Mouse (Mus musculus) macrophage (primary cell): ENCODE measurements around the gene Dcaf7. TPM values are rescaled to one million over a fixed set of nuclear protein-coding genes. Genes with fewer than 3 reads are reported as not detected.
"Not testable (repeated sequence)": the region's sequence is repeated elsewhere in the genome, so short reads cannot be mapped to it uniquely, and the experiment has no call there.

ENCODE experiments used
- H3K27ac ChIP-seq: fragments of 350-480 bp; formaldehyde crosslinking; 2 replicates; pipeline ENCODE4 v1.9.0; 2021
- H3K36me3 ChIP-seq: fragments of 350-480 bp; formaldehyde crosslinking; 2 replicates; pipeline ENCODE4 v1.9.0; 2021; ENCODE audit errors: inconsistent target
- H3K4me3 ChIP-seq: fragments of 350-480 bp; formaldehyde crosslinking; 2 replicates; pipeline ENCODE4 v1.9.0; 2021; ENCODE audit errors: inconsistent target
- H3K79me2 ChIP-seq: fragments of 350-480 bp; formaldehyde crosslinking; 2 replicates; pipeline ENCODE4 v1.9.0; 2021; ENCODE audit errors: inconsistent target
- WGBS: methylation state at CpG from one replicate; pipeline ENCODE4 v1.1.7; 2026; ENCODE audit warnings: inconsistent platforms; ENCODE audit not compliant: missing documents; 5-methylcytosine and 5-hydroxymethylcytosine counted together
- polyA plus RNA-seq: library from polyadenylated mRNA; stranded (reverse); fragments of 250-400 nt; gene quantifications from 3 replicates; pipeline ENCODE4 v1.2.4, GENCODE M21; 2018; ENCODE audit warnings: inconsistent platforms

Gene Dcaf7
- polyA plus RNA-seq, 1 experiment from 2014 or later, result 33.8 TPM

GRCm38 (mm10) chr11:106058020-106058419 is 21.3 kb downstream of the Dcaf7 start:
- H3K27ac ChIP-seq, result no peak overlapping the region
- peaks cover 58% of the 10 kb centered on the region for H3K36me3 ChIP-seq
- no peak overlapping the region for H3K4me3 ChIP-seq
- H3K79me2 ChIP-seq, result no peaks in the 10 kb centered on the region
- 92% methylated on average over 8 of the region's 8 CpGs for WGBS

GRCm38 (mm10) chr11:106060549-106060948 is 23.9 kb downstream of the Dcaf7 start:
- no peak overlapping the region for H3K27ac ChIP-seq
- WGBS, result 100% methylated on average over 1 of the region's 1 CpGs
- no peaks in the 10 kb centered on the region for H3K79me2 ChIP-seq
- H3K36me3 ChIP-seq, result peaks cover 33% of the 10 kb centered on the region
- no peak overlapping the region for H3K4me3 ChIP-seq

GRCm38 (mm10) chr11:106061311-106061710 is 24.6 kb downstream of the Dcaf7 start:
- 100% methylated on average over 1 of the region's 1 CpGs for WGBS
- Histone ChIP-seq H3K36me3 (peaks cover 26% of the 10 kb centered on the region), H3K27ac (no peak overlapping the region), H3K4me3 (no peak overlapping the region), H3K79me2 (no peaks in the 10 kb centered on the region)

- H3K27ac ChIP-seq, result no peak overlapping the region
Measured at GRCm38 (mm10) chr11:106063756-106064155, 27.1 kb downstream of the Dcaf7 start.

GRCm38 (mm10) chr11:106065073-106065922 is 28.6 kb downstream of the Dcaf7 start:
- H3K79me2 ChIP-seq, result peaks cover 14% of the 10 kb centered on the region
- WGBS, result 42% methylated on average over 16 of the region's 18 CpGs
- H3K4me3 ChIP-seq, result peak overlapping the region; percentile 82
- peak overlapping the region; percentile 61 for H3K27ac ChIP-seq
- H3K36me3 ChIP-seq, result no peaks in the 10 kb centered on the region

More at GRCm38 (mm10) chr11:106063756-106064155, 27.1 kb downstream of the Dcaf7 start:
- WGBS, result 98% methylated on average over 5 of the region's 5 CpGs
- Histone ChIP-seq H3K36me3 (peaks cover 8% of the 10 kb centered on the region), H3K4me3 (no peak overlapping the region), H3K79me2 (peaks cover 14% of the 10 kb centered on the region)

GRCm38 (mm10) chr11:106065923-106066571 is 29.4 kb downstream of the Dcaf7 start, which contains the start of gene Taco1:
Taco1 (plus strand) TSS chr11:106066061.
- Histone ChIP-seq H3K36me3 (no peaks in the 10 kb centered on the region), H3K4me3 (peak within 1 kb of the TSS; percentile 82), H3K79me2 (peaks cover 14% of the 10 kb centered on the region), H3K27ac (peak within 1 kb of the TSS; percentile 61)
- 1% methylated on average over 49 of the region's 49 CpGs for WGBS

- Histone ChIP-seq H3K27ac (peak overlapping the region; percentile 61), H3K4me3 (peak overlapping the region; percentile 82), H3K79me2 (peaks cover 14% of the 10 kb centered on the region)
- H3K36me3 ChIP-seq, result not testable (repeated sequence)
- WGBS, result 14% methylated on average over 19 of the region's 23 CpGs
Measured at GRCm38 (mm10) chr11:106066616-106067015, 29.9 kb downstream of the Dcaf7 start.

GRCm38 (mm10) chr11:106073774-106074173 is 37.1 kb downstream of the Dcaf7 start:
- 40% methylated on average over 3 of the region's 3 CpGs for WGBS
- Histone ChIP-seq H3K36me3 (peaks cover 20% of the 10 kb centered on the region), H3K4me3 (no peak overlapping the region), H3K27ac (no peak overlapping the region), H3K79me2 (no peaks in the 10 kb centered on the region)

- Histone ChIP-seq H3K27ac (no peak overlapping the region), H3K79me2 (no peaks in the 10 kb centered on the region), H3K36me3 (peaks cover 20% of the 10 kb centered on the region), H3K4me3 (no peak overlapping the region)
- WGBS, result 0% methylated on average over 4 of the region's 4 CpGs
Measured at GRCm38 (mm10) chr11:106076321-106076720, 39.6 kb downstream of the Dcaf7 start.

GRCm38 (mm10) chr11:106083708-106084701 is 47.3 kb downstream of the Dcaf7 start, which contains the start of gene Map3k3:
Map3k3 (plus strand) TSS chr11:106084613.
- Histone ChIP-seq H3K79me2 (peaks cover 39% of the 10 kb centered on the region), H3K27ac (peak within 1 kb of the TSS; percentile 78), H3K4me3 (peak within 1 kb of the TSS; percentile 72), H3K36me3 (no peaks in the 10 kb centered on the region)
- 2% methylated on average over 62 of the region's 69 CpGs for WGBS

GRCm38 (mm10) chr11:106084911-106085561 is 48.4 kb downstream of the Dcaf7 start:
- Histone ChIP-seq H3K36me3 (no peaks in the 10 kb centered on the region), H3K27ac (peak overlapping the region; percentile 56)
- WGBS, result under 1% methylated on average over 53 of the region's 61 CpGs

GRCm38 (mm10) chr11:106098223-106098622 is 61.6 kb downstream of the Dcaf7 start:
- Histone ChIP-seq H3K27ac (peak overlapping the region; percentile 76), H3K4me3 (no peak overlapping the region), H3K79me2 (peaks cover 99% of the 10 kb centered on the region), H3K36me3 (no peaks in the 10 kb centered on the region)
- WGBS, result 33% methylated on average over 1 of the region's 1 CpGs

More at GRCm38 (mm10) chr11:106084911-106085561, 48.4 kb downstream of the Dcaf7 start:
- H3K79me2 ChIP-seq, result peaks cover 49% of the 10 kb centered on the region
- H3K4me3 ChIP-seq, result peak overlapping the region; percentile 55

GRCm38 (mm10) chr11:106102866-106103265 is 66.2 kb downstream of the Dcaf7 start:
- Histone ChIP-seq H3K79me2 (peaks cover 94% of the 10 kb centered on the region), H3K36me3 (no peaks in the 10 kb centered on the region), H3K4me3 (no peak overlapping the region), H3K27ac (no peak overlapping the region)
- 44% methylated on average over 3 of the region's 3 CpGs for WGBS
